Mouse (Mus musculus): ENCODE data around the gene Cebpe.

- TF ChIP-seq FLI1 (IDR thresholded peaks at IDR 0.05; ENCODE audit: low read length) = no peak
- no peak for TF ChIP-seq GATA1 (IDR thresholded peaks at IDR 0.05; ENCODE audit: borderline replicate concordance, low read length)
These were observed 34.1 kb upstream of the Cebpe start for GRCm38 (mm10) chr14:54746038-54746437.

Measured in megakaryocyte, embryonic 14.5 days (primary cell).